Mouse (Mus musculus): ENCODE data around the gene Nupl1. TPM values are rescaled to one million over a fixed set of nuclear protein-coding genes. Genes with fewer than 3 reads are reported as not detected.

The Nupl1 gene
- total RNA-seq, 2 experiments from 2014 or later: not detected

GRCm38 (mm10) chr14:60250879-60251278 lies 352 bp downstream of the Nupl1 start:
- ATAC-seq (replicated peaks; ENCODE audit: low FRiP score, poor library complexity, severe bottlenecking): no peak; the same call in 1 of the 2 replicates

GRCm38 (mm10) chr14:60250366-60250765 lies 865 bp downstream of the Nupl1 start:
- no peak for ATAC-seq (replicated peaks; ENCODE audit: low FRiP score, poor library complexity, severe bottlenecking)

DNA sequence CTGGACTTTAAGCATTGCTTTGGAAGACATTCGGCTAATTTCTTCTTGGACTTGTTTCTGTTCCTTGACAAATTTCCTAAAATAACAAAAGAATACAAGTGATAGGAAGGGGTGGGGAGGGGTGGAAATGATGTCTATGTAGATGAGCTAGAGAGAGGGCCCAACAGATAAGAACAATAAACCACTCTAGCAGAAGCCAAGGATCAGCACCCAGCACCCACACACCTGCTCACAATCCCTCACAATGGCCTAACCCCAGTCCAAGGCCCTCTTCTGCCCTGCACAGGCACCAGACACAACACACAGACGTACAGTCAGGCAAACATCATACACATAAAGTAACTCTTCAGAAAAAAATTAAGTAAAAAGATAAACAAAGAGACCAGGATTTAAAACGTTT lies 12.7 kb downstream of the Nupl1 start:
- ATAC-seq (replicated peaks; ENCODE audit: low FRiP score, poor library complexity, severe bottlenecking): no peak

DNA sequence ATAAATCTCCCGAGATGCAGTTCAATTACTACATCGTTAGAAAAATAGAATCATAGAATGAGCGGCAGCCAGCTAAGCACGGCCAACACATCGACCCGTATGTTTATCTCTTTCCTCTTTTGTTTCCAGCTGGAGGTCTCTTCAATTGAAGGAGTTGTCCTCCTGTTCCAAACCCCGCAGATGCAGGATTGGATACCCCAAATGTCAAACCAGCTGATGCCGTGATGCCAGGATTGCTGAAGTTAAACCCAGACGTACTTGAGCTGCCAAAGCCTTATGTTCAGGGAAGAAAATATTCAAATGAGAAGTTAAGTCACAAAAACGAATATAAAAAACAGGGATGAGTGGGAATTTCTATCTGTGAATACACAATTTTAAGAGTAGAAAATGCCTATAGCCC lies 31.3 kb downstream of the Nupl1 start:
- ATAC-seq (replicated peaks; ENCODE audit: low FRiP score, poor library complexity, severe bottlenecking): no peak

DNA sequence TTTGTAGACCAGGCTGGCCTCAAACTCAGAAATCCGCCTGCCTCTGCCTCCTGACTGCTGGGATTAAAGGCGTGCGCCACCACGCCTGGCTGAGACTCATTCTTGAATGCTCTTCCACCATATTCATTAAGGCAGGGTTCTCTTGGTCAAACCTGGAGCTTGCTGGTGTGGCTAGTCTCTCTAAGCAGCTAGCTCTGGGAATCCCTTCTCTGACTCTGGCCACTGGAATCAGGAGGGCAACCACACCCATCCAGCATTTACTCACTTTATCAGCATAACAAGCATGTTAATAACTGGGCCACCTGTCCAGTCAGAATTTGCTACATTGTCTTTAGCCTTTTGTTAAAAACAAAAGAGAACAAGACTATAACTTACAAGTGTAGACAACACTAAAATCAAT lies 33.6 kb downstream of the Nupl1 start:
- no peak for ATAC-seq (replicated peaks; ENCODE audit: low FRiP score, poor library complexity, severe bottlenecking)

GRCm38 (mm10) chr14:60216125-60216524 lies 35.1 kb downstream of the Nupl1 start:
- ATAC-seq (replicated peaks; ENCODE audit: low FRiP score, poor library complexity, severe bottlenecking): no peak

GRCm38 (mm10) chr14:60215000-60215399 lies 36.2 kb downstream of the Nupl1 start:
- no peak for ATAC-seq (replicated peaks; ENCODE audit: low FRiP score, poor library complexity, severe bottlenecking)

DNA sequence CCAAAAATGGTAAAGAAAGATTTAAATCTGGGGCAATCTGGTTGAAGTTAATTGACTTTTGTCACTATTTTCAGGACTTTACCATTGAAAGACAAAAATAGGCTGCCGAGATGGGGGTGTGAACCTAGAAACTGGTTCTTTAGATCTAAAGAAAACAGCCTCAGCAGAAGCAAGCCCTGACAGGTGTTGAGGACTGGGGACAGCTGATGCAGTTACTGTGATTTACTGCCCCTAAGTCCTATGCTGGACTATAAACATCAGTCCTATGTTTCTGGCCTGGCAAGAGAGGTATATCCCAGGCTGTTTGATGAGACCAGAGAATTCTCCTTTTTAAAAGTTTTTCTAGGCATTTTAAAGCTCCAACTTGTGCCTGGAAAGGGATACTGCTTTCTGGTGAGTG lies 37.2 kb downstream of the Nupl1 start:
- ATAC-seq (replicated peaks; ENCODE audit: low FRiP score, poor library complexity, severe bottlenecking): no peak

DNA sequence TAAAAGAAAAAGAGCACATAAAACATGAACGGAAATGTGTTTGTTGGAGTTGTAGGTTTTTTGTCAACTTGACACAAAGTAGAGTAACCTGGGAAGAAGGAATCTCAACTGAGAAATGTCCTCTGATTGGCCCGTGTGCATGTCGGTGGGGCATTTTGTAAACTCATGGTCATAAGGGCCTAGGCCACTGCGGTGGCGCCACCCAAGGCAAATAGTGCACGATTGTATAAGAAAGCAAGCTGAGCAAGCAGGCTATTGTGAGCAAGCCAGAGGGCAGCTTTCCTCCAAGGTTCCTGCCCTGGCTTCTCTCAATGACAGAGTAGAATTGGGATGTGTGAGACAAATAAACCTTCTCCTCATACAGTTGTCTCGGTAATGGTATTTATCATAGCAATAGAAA lies 42.1 kb downstream of the Nupl1 start:
- ATAC-seq (replicated peaks; ENCODE audit: low FRiP score, poor library complexity, severe bottlenecking): no peak

DNA sequence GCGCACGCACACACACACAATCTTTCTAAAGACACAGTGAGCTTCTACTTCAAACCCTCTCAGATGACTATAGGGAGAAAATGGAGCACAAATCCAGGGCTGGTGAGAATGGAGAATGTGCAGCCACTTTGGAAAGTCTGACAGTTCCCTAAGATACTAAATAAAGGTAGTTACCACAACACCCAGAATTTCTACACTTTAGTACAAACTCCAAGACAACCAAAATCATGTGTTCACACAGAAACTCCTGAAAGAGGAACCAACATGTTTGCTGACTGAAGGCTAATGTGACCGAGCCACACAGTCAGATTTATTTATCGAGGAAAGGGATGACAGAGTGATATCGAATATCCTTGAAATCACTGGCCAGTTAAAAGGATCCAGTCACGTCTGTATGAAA lies 46.2 kb downstream of the Nupl1 start:
- no peak for ATAC-seq (replicated peaks; ENCODE audit: low FRiP score, poor library complexity, severe bottlenecking)

DNA sequence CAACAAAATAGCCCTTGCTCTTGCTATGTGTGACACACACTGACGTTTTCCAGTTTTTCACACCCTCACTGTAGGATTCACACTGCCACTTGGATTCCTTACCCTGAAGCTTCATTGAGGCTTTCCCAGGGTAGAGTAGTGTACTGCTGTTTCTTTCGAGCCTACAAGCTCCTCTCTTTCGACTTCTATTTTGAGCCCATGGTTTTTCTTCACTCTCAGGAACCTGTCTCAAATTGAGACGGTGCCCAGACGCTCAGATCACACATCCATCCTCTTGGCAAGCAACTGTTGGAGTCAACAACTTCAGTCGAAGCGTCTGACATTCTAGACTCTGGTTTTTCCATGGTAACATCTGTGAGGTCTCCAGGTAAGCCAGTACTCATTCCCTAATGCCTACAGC lies 54.3 kb downstream of the Nupl1 start, which contains the start of gene Atp8a2:
Gene Atp8a2, minus strand, starts transcription at position 296 of the 400 bp plus-strand sequence.
- ATAC-seq (replicated peaks; ENCODE audit: low FRiP score, poor library complexity, severe bottlenecking): no peak

- no peak for ATAC-seq (replicated peaks; ENCODE audit: low FRiP score, poor library complexity, severe bottlenecking)
Observed at GRCm38 (mm10) chr14:60195999-60196398, 55.2 kb downstream of the Nupl1 start.

GRCm38 (mm10) chr14:60194606-60195005 lies 56.6 kb downstream of the Nupl1 start:
- ATAC-seq (replicated peaks; ENCODE audit: low FRiP score, poor library complexity, severe bottlenecking): no peak

GRCm38 (mm10) chr14:60189771-60190170 lies 61.5 kb downstream of the Nupl1 start:
- no peak for ATAC-seq (replicated peaks; ENCODE audit: low FRiP score, poor library complexity, severe bottlenecking)

DNA sequence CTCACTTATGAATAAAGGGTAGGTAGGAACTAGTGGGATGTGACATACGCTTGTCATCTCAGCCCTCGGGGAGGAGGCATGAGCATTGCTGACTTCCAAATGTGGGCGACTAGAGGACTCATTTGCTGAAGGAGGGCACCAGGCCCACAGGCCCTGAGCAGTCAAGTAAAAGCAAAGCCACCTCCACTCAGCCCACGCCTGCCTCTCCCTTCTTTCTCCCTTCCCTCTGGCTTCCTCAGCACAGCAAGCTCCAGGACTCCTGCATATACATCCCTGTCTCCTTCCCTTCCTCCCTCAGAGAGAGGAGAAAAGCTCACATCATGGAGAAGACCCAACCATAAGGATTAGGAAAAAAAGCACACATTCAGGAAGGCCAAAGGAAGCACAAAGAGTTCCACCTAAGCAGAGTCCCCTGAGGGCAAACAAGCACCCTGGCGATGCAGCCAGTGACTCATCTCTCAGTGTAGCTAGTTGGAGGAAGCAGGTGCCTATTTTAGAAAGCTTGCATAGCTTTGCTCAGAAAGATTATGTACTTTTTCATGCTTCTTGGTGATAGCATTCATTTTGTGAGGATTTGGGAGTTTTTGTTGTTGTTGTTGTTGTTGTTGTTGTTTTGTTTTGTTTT lies 62.9 kb downstream of the Nupl1 start:
- ATAC-seq (replicated peaks; ENCODE audit: low FRiP score, poor library complexity, severe bottlenecking): no peak

DNA sequence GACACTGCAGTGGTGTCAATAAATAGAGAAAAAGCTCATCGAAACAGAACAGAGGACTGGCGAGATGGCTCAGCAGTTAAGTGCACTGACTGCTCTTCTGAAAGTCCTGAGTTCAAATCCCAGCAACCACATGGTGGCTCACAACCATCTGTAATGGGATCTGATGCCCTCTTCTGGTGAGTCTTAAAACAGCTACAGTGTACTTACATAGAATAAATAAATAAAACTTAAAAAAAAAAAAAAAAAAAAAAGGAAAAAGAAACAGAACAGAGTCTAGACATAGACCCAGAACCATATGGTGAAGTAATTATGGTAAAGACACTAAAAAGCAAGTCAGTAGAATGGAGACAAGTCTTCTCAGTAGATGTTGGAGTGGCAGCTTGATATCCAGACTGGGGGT lies 69.9 kb downstream of the Nupl1 start:
- ATAC-seq (replicated peaks; ENCODE audit: low FRiP score, poor library complexity, severe bottlenecking): no peak

DNA sequence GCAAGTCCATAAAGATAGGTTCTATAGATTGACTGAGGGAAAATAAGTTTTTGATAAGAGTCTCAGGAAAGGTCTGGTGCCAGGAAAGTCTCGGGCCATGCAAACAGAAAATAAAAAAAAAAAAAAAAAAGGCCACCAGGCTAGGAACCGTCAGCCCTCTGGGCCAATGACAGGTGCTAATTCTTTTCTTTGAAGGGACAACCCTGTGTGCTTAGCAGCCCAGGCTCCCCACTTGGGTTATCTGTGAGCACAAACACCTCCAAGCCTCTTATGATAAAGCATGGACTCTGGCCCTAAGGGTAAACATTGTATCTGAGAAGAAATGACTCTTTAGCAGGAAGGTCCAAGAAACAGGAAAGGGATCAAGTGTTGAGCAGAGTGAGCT lies 72.7 kb downstream of the Nupl1 start:
- no peak for ATAC-seq (replicated peaks; ENCODE audit: low FRiP score, poor library complexity, severe bottlenecking)

DNA sequence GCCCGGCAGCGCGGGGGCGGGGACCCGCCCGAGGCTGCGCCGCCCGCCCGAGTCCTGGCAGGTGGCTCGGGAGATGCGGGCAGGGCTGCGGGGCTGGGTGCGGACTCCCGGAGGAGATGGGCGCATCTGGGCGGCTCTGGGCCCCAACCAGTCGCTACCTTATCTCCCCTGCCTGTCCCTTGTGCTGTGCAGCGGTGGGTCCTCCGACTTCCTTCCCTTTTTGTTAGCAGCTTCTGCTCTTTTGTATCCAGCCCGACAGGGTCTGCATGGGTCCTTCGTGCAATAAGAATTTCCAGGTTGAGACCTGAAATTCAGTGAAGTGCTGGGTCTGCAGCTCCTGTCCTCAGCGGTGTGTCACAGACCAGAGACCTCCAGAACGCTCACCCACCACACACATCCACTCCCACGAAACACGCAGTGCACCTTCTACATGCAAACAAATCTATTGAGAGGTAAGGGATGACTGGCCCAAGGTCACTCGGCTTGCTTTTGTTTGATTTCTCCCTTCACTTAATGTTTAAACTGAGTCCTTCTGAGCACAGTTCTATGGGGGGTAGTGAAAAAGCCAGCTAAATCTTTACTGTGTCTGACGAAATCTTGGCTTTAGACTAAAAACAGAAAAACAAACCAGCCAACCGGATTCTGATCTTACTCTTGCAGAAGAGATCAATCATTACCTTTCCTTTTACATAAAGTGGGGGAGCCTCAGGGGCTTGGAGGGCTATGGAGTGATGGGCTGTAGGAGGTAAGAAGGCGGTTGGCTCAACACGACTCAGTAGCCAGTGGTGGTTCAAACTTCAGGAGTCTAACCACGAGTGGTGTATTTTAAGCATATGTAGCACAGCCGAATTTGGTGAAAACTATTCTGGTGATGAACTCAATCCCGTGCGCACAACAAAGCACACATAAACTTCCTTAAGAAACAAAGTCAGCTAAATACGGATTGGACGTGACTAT lies 73.3 kb downstream of the Nupl1 start:
- no peak for ATAC-seq (replicated peaks; ENCODE audit: low FRiP score, poor library complexity, severe bottlenecking)

- ATAC-seq (replicated peaks; ENCODE audit: low FRiP score, poor library complexity, severe bottlenecking): no peak
Observed at GRCm38 (mm10) chr14:60176891-60177613, 74.2 kb downstream of the Nupl1 start.

- ATAC-seq (replicated peaks; ENCODE audit: low FRiP score, poor library complexity, severe bottlenecking): no peak
Observed at GRCm38 (mm10) chr14:60176469-60176890, 74.8 kb downstream of the Nupl1 start.
